In the genomic region with DNA sequence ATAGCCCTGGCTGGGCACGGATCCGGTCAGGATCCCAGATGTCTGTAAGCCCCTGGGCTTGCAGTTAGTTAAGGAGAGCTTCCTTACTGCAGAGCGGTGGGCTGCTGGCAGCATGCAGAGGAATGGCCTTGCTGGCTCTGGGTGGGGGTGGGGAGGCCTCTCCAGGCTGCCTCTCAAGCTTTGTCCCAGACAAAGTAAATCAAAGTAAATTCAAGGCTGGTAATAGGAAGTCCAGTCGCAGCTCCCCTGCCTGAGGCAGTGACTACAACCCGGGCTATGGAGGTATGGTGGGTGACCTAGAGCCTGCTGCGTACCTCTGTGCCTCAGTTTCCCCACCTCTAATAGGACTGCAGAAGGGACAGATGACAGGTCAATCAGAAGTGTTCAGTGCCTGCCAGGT, we compare ENCODE assay signal across 9 mouse cellular contexts. TPM values are rescaled to one million over a fixed set of nuclear protein-coding genes. Genes with fewer than 3 reads are reported as not detected.
A peak's percentile ranks its signal among the peaks of the same experiment; 100 is the strongest.
DNase-seq lines count a peak whose midpoint lies in the region; ATAC-seq and TF ChIP-seq lines count a peak whose summit lies in the region.
"Had no signal": no experiment of that assay in that cellular context is flagged by ENCODE, and none has a peak within 500 bp of the region (broad histone marks: within the 10 kb centered on the region; RNA-seq: fewer than 3 reads in every experiment).

No protein-coding gene starts in this region.

- 0 out of 2 replicates have a peak, but pooled peaks cover 2% of the 10 kb centered on the region for H3K79me2 ChIP-seq in liver, adult 2 months (ENCODE audit: control insufficient read depth, insufficient read depth, low read length)

- no peak overlapping the region for H3K27ac ChIP-seq in forebrain, embryonic 11.5 days (ENCODE audit: low read depth, low read length)
- no peak overlapping the region for H3K27ac ChIP-seq in forebrain, embryonic 16.5 days (ENCODE audit: low read length)
- no peak overlapping the region for H3K27ac ChIP-seq in liver, adult 2 months (replicated peaks; ENCODE audit: insufficient read depth, low read depth, low read length)
- no peak overlapping the region for H3K27ac ChIP-seq in hindbrain, postnatal 0 days
- no peak overlapping the region for H3K27ac ChIP-seq in neural tube, embryonic 12.5 days

- no peak for TF ChIP-seq CTCF in liver, adult 2 months (IDR thresholded peaks at IDR 0.05; ENCODE audit: low read depth, low read length)
- no peak for TF ChIP-seq CTCF in hindbrain, postnatal 0 days (IDR thresholded peaks at IDR 0.05; ENCODE audit: low read depth)

- peak; percentile 58 for DNase-seq in forebrain, embryonic 11.5 days (ENCODE audit: low spot score)
- DNase-seq in liver, adult 2 months (ENCODE audit: extremely low read depth, low read depth, low spot score): no peak
- no peak for DNase-seq in liver
- no peak for DNase-seq in hindbrain, postnatal 0 days (ENCODE audit: low spot score)
- DNase-seq in left cerebral cortex, adult 8-10 months (ENCODE audit: low spot score in 2 of 2): no peak
- DNase-seq in layer of hippocampus, adult 9-11 months: no peak

- peak overlapping the region; percentile 35; the same call in 1 of the 2 replicates for H3K4me2 ChIP-seq in forebrain, embryonic 11.5 days (ENCODE audit: low read depth, low read length, severe bottlenecking)
- H3K4me2 ChIP-seq in forebrain, embryonic 16.5 days (ENCODE audit: low read length): no peak overlapping the region
- peak overlapping the region; percentile 35; the same call in 1 of the 2 replicates for H3K4me2 ChIP-seq in hindbrain, postnatal 0 days (ENCODE audit: low read depth, low read length)
- peak overlapping the region; percentile 87 for H3K4me2 ChIP-seq in neural tube, embryonic 12.5 days (replicated peaks)

- no peaks in the 10 kb centered on the region for H3K9me3 ChIP-seq in forebrain, embryonic 11.5 days (ENCODE audit: control insufficient read depth, low read length)
- H3K9me3 ChIP-seq in forebrain, embryonic 16.5 days (ENCODE audit: control insufficient read depth, low read length): no peaks in the 10 kb centered on the region
- no peaks in the 10 kb centered on the region for H3K9me3 ChIP-seq in hindbrain, postnatal 0 days (ENCODE audit: low read length)
- H3K9me3 ChIP-seq in neural tube, embryonic 12.5 days: no peaks in the 10 kb centered on the region

- TF ChIP-seq POLR2A in liver, adult 2 months (IDR thresholded peaks at IDR 0.05; ENCODE audit: extremely low read depth, insufficient read depth, low read length): no peak

- no peaks in the 10 kb centered on the region for H3K36me3 ChIP-seq in forebrain, embryonic 11.5 days (ENCODE audit: control insufficient read depth, insufficient read depth, low read length)
- no peaks in the 10 kb centered on the region for H3K36me3 ChIP-seq in forebrain, embryonic 16.5 days (ENCODE audit: control insufficient read depth, insufficient read depth)
- no peaks in the 10 kb centered on the region for H3K36me3 ChIP-seq in liver, adult 2 months (ENCODE audit: control insufficient read depth, insufficient read depth, low read length)
- no peaks in the 10 kb centered on the region for H3K36me3 ChIP-seq in hindbrain, postnatal 0 days (ENCODE audit: insufficient read depth, low read length)
- H3K36me3 ChIP-seq in neural tube, embryonic 12.5 days: no peaks in the 10 kb centered on the region

- peaks cover 36% of the 10 kb centered on the region for H3K27me3 ChIP-seq in forebrain, embryonic 11.5 days (ENCODE audit: control insufficient read depth, insufficient read depth, low read length)
- peaks cover 34% of the 10 kb centered on the region for H3K27me3 ChIP-seq in forebrain, embryonic 16.5 days (replicated peaks; ENCODE audit: control insufficient read depth, insufficient read depth, low read length)
- H3K27me3 ChIP-seq in liver, adult 2 months (ENCODE audit: control insufficient read depth, insufficient read depth, low read length): no peaks in the 10 kb centered on the region
- H3K27me3 ChIP-seq in hindbrain, postnatal 0 days (ENCODE audit: insufficient read depth, low read length): peaks cover 13% of the 10 kb centered on the region; the same call in 1 of the 2 replicates
- H3K27me3 ChIP-seq in neural tube, embryonic 12.5 days (replicated peaks): peaks cover 31% of the 10 kb centered on the region

- 9% methylated on average over 6 of the region's 6 CpGs for WGBS in forebrain, embryonic 11.5 days
- 16% methylated on average over 6 of the region's 6 CpGs for WGBS in forebrain, embryonic 16.5 days
- 77% methylated on average over 6 of the region's 6 CpGs for WGBS in liver, adult 2 months
- WGBS in hindbrain, postnatal 0 days: 21% methylated on average over 6 of the region's 6 CpGs
- 10% methylated on average over 6 of the region's 6 CpGs for WGBS in neural tube, embryonic 12.5 days

- H3K9ac ChIP-seq in forebrain, embryonic 11.5 days (ENCODE audit: low read length): no peak overlapping the region
- no peak overlapping the region for H3K9ac ChIP-seq in forebrain, embryonic 16.5 days (replicated peaks; ENCODE audit: low read depth, low read length)
- peak overlapping the region; percentile 15 for H3K9ac ChIP-seq in liver, adult 2 months (ENCODE audit: low read depth, low read length)
- no peak overlapping the region for H3K9ac ChIP-seq in hindbrain, postnatal 0 days (replicated peaks; ENCODE audit: low read length)
- no peak overlapping the region for H3K9ac ChIP-seq in neural tube, embryonic 12.5 days

- no peak for ATAC-seq in forebrain, embryonic 11.5 days (replicated peaks; ENCODE audit: low FRiP score)
- ATAC-seq in forebrain, embryonic 16.5 days: no peak
- ATAC-seq in hindbrain, postnatal 0 days: no peak
- no peak for ATAC-seq in neural tube, embryonic 12.5 days (ENCODE audit: low FRiP score, low read depth)
- ATAC-seq: inflammation-experienced regulatory T-cells, adult 6 months had no signal

- H3K4me3 ChIP-seq in forebrain, embryonic 11.5 days (ENCODE audit: low read depth, low read length): peak overlapping the region; percentile 3; the same call in 1 of the 2 replicates
- H3K4me3 ChIP-seq in forebrain, embryonic 16.5 days (replicated peaks; ENCODE audit: low read length): no peak overlapping the region
- peak overlapping the region; percentile 18; the same call in 1 of the 2 replicates for H3K4me3 ChIP-seq in liver, adult 2 months (ENCODE audit: insufficient read depth, low read depth, low read length)
- H3K4me3 ChIP-seq in hindbrain, postnatal 0 days (ENCODE audit: low read length): no peak overlapping the region
- peak overlapping the region; percentile 34; the same call in 1 of the 2 replicates for H3K4me3 ChIP-seq in neural tube, embryonic 12.5 days

- H3K4me1 ChIP-seq in forebrain, embryonic 11.5 days (replicated peaks; ENCODE audit: control insufficient read depth, insufficient read depth, low read length): peaks cover 27% of the 10 kb centered on the region; the same call in 1 of the 2 replicates
- H3K4me1 ChIP-seq in forebrain, embryonic 16.5 days (replicated peaks; ENCODE audit: control insufficient read depth, insufficient read depth, low read length): peaks cover 12% of the 10 kb centered on the region
- H3K4me1 ChIP-seq in liver, adult 2 months (ENCODE audit: control insufficient read depth, insufficient read depth, low read length): no peaks in the 10 kb centered on the region
- 0 out of 2 replicates have a peak, but pooled peaks cover 4% of the 10 kb centered on the region for H3K4me1 ChIP-seq in hindbrain, postnatal 0 days (ENCODE audit: insufficient read depth, low read length)
- H3K4me1 ChIP-seq in neural tube, embryonic 12.5 days: peaks cover 61% of the 10 kb centered on the region

RNA-seq across cellular contexts. Expression of a gene that starts 3.3 kb away (rescaled TPM):
- 25.1 and 27.8 TPM in 2 replicates for polyA plus RNA-seq in forebrain, embryonic 11.5 days (2014; fragmentation: Nextera tagmentation; extraction: Ambion mirVana)
- 4.3 and 4.4 TPM in 2 replicates for polyA plus RNA-seq in forebrain, embryonic 16.5 days (2015; fragmentation: Nextera tagmentation; extraction: Ambion mirVana)
- 0.13 and 0.18 TPM in 2 replicates for total RNA-seq in liver, adult 2 months (2014; rRNA removed)
- 2.2 and 2.7 TPM in 2 replicates for polyA plus RNA-seq in liver, adult 2 months (2012; rRNA removed)
- total RNA-seq in hindbrain, postnatal 0 days (2014; rRNA removed): 0.93 and 1.2 TPM in 2 replicates
- polyA plus RNA-seq in hindbrain, postnatal 0 days (2015; fragmentation: Nextera tagmentation; extraction: Ambion mirVana): 3.6 and 4.3 TPM in 2 replicates
- 21.7 and 23.2 TPM in 2 replicates for polyA plus RNA-seq in neural tube, embryonic 12.5 days (2016; fragmentation: Nextera tagmentation; extraction: Ambion mirVana)
- total RNA-seq in left cerebral cortex, adult 8-10 months (2022): under 1 TPM; 0.48 to 0.93 (median 0.70) TPM
- polyA plus RNA-seq: inflammation-experienced regulatory T-cells, adult 6 months had no signal

RNA-seq across cellular contexts. Expression of a gene that starts 48.6 kb away (rescaled TPM):
- 23.0 and 24.1 TPM in 2 replicates for polyA plus RNA-seq in forebrain, embryonic 11.5 days (2014; fragmentation: Nextera tagmentation; extraction: Ambion mirVana)
- polyA plus RNA-seq in forebrain, embryonic 16.5 days (2015; fragmentation: Nextera tagmentation; extraction: Ambion mirVana): 34.8 and 37.6 TPM in 2 replicates
- total RNA-seq in liver, adult 2 months (2014; rRNA removed): 2.5 and 3.1 TPM in 2 replicates
- 9.6 and 10.7 TPM in 2 replicates for polyA plus RNA-seq in liver, adult 2 months (2012; rRNA removed)
- total RNA-seq in hindbrain, postnatal 0 days (2014; rRNA removed): 41.3 and 45.6 TPM in 2 replicates
- polyA plus RNA-seq in hindbrain, postnatal 0 days (2015; fragmentation: Nextera tagmentation; extraction: Ambion mirVana): 27.6 and 29.4 TPM in 2 replicates
- 24.2 and 25.7 TPM in 2 replicates for polyA plus RNA-seq in neural tube, embryonic 12.5 days (2016; fragmentation: Nextera tagmentation; extraction: Ambion mirVana)
- 10 to 100 TPM; 66.1 to 71.2 (median 70.1) TPM for total RNA-seq in left cerebral cortex, adult 8-10 months (2022)

RNA-seq across cellular contexts. Expression of a gene that starts 48.9 kb away (rescaled TPM):
- polyA plus RNA-seq in forebrain, embryonic 11.5 days (2014; fragmentation: Nextera tagmentation; extraction: Ambion mirVana): 133 and 145 TPM in 2 replicates
- polyA plus RNA-seq in forebrain, embryonic 16.5 days (2015; fragmentation: Nextera tagmentation; extraction: Ambion mirVana): 133 and 140 TPM in 2 replicates
- total RNA-seq in liver, adult 2 months (2014; rRNA removed): 44.3 and 55.0 TPM in 2 replicates
- polyA plus RNA-seq in liver, adult 2 months (2012; rRNA removed): 71.0 and 71.9 TPM in 2 replicates
- 68.7 and 89.6 TPM in 2 replicates for total RNA-seq in hindbrain, postnatal 0 days (2014; rRNA removed)
- 79.8 and 85.8 TPM in 2 replicates for polyA plus RNA-seq in hindbrain, postnatal 0 days (2015; fragmentation: Nextera tagmentation; extraction: Ambion mirVana)
- 130 and 134 TPM in 2 replicates for polyA plus RNA-seq in neural tube, embryonic 12.5 days (2016; fragmentation: Nextera tagmentation; extraction: Ambion mirVana)
- total RNA-seq in left cerebral cortex, adult 8-10 months (2022): 10 to 100 TPM; 57.8 to 62.9 (median 60.1) TPM

Comparison
In these comparisons a context has a peak if more than half of its experiments do, and no peak if none do; other contexts are left out.
1. H3K4me3 ChIP-seq: peak in forebrain, embryonic 11.5 days (single experiment), liver, adult 2 months (single experiment) and neural tube, embryonic 12.5 days (single experiment); none in forebrain, embryonic 16.5 days (single experiment) and hindbrain, postnatal 0 days (single experiment).